Mouse (Mus musculus) midbrain, embryonic 16.5 days (tissue): ENCODE measurements around the gene Ccdc151. TPM values are rescaled to one million over a fixed set of nuclear protein-coding genes. Genes with fewer than 3 reads are reported as not detected.

ENCODE experiments used
- ATAC-seq: fragments of 200-750 bp; cut with Nextera tagmentation; 2 replicates; pipeline ENCODE4 v1.8.0; 2017; ENCODE audit warnings: moderate TSS enrichment
- H3K27ac ChIP-seq: fragments of 300-500 bp; sonication (generic); 2 replicates; pipeline ENCODE4 v1.5.1; 2014; ENCODE audit warnings: mild to moderate bottlenecking, low read length, mixed read lengths
- H3K27me3 ChIP-seq: fragments of 300-500 bp; sonication (generic); 2 replicates; pipeline ENCODE4 v1.6.1; 2014; ENCODE audit warnings: low read depth, low read length, mixed read lengths; ENCODE audit not compliant: control insufficient read depth, insufficient read depth
- H3K36me3 ChIP-seq: fragments of 300-500 bp; sonication (generic); 2 replicates; pipeline ENCODE4 v1.6.1; 2014; ENCODE audit warnings: mild to moderate bottlenecking, low read length, moderate library complexity, mixed read lengths; ENCODE audit not compliant: control insufficient read depth, insufficient read depth
- H3K4me1 ChIP-seq: fragments of 300-500 bp; sonication (generic); 2 replicates; pipeline ENCODE4 v1.6.1; 2014; ENCODE audit warnings: mild to moderate bottlenecking, low read length, mixed read lengths; ENCODE audit not compliant: control insufficient read depth, insufficient read depth
- H3K4me2 ChIP-seq: fragments of 300-500 bp; sonication (generic); 2 replicates; pipeline ENCODE4 v1.6.1; 2014; ENCODE audit warnings: mild to moderate bottlenecking, low read length, mixed read lengths
- H3K4me3 ChIP-seq: fragments of 300-500 bp; sonication (generic); 2 replicates; pipeline ENCODE4 v1.5.1; 2014; ENCODE audit warnings: low read depth, mild to moderate bottlenecking, low read length, moderate library complexity, mixed read lengths
- H3K9ac ChIP-seq: fragments of 300-500 bp; sonication (generic); 2 replicates; pipeline ENCODE4 v1.6.1; 2014; ENCODE audit warnings: low read depth, low read length, mixed read lengths
- H3K9me3 ChIP-seq: fragments of 300-500 bp; sonication (generic); replicated peaks from 2 replicates; pipeline ENCODE4 v1.6.1; 2014; ENCODE audit warnings: mild to moderate bottlenecking, low read length, mixed read lengths; ENCODE audit not compliant: control insufficient read depth, poor library complexity, severe bottlenecking
- WGBS: fragments of 180-500 bp; shearing (Covaris S2); extraction: QIAGEN DNeasy Blood & Tissue Kit; methylation state at CpG from one replicate; pipeline ENCODE4 v1.1.7; 2014; 5-methylcytosine and 5-hydroxymethylcytosine counted together
- polyA plus RNA-seq: library from polyadenylated mRNA; unstranded; fragments of >200 nt; fragmentation: Nextera tagmentation; extraction: Ambion mirVana; gene quantifications from 2 replicates; pipeline ENCODE4 v1.2.1, GENCODE M21; 2015

Ccdc151 gene
- polyA plus RNA-seq, 1 experiment from 2014 or later: 5.6 TPM

DNA sequence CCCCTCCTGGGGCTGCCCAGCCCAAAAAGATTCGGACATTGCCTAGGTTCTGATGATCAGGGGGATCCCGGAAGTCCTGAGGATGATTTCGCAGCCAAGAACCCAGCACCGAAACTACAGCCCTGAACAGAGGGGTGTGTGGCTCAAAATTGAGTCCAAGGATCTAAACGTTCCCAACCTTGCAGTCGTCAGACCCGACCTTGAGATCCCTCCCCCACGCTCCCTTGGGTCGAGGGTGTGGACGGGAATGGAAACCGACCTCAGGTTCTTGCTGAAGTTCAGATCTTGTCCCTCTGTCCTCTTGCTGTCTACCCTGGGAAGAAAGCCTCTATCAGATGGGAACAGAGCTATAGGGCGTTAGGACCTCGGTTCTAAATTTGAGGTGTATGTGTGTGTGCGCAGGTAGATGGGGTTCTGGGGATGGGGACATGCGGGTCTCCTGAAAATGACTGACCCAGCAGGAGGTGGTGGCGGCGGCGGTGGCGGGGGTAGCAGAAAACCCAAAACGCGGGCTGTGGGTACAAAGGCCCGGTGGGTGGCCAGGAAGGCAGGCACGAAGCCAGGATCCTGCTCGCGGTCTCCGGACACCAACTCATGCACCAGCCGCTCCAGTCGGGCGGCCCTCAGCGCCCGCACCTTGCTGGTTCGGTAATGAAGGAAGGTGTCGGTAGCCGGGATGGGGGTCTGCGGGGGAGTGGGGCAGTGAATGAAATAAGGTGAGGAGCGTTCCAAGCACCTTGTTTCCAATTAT lies 14.7 kb downstream of the Ccdc151 start:
- H3K27me3 ChIP-seq: peaks cover 48% of the 10 kb centered on the region
- peak overlapping the region; percentile 75 for H3K4me2 ChIP-seq
- no peaks in the 10 kb centered on the region for H3K36me3 ChIP-seq
- no peaks in the 10 kb centered on the region for H3K9me3 ChIP-seq
- ATAC-seq: no peak
- peak overlapping the region; percentile 35 for H3K4me3 ChIP-seq
- WGBS: 10% methylated on average over 36 of the region's 36 CpGs
- H3K9ac ChIP-seq: 0 out of 2 replicates have a peak overlapping the region, but pooled peaks have one; percentile 38
- H3K27ac ChIP-seq: no peak overlapping the region
- H3K4me1 ChIP-seq: peaks cover 19% of the 10 kb centered on the region

DNA sequence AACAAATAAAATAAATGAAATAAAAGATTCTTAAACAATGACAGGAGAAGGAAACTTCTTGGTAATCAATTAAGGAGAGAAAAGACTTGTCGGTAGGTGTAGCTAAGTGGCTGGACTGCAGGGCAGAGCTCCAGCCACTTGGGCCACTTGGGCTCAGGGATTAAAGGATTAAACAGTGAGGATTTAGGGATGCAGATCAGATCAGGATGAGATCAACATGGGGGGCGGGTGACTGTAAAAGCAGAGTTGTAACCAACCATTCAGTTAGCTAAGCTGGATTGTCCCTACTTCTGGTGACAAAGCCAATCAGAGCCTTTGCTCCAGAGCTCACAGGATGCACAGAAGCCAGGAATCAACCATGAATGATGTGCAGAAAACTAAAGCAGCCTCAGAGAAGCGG lies 18.5 kb downstream of the Ccdc151 start:
- Histone ChIP-seq H3K27ac (no peak overlapping the region), H3K9ac (no peak overlapping the region), H3K27me3 (peaks cover 21% of the 10 kb centered on the region), H3K9me3 (no peaks in the 10 kb centered on the region), H3K36me3 (no peaks in the 10 kb centered on the region), H3K4me3 (no peak overlapping the region), H3K4me1 (peaks cover 12% of the 10 kb centered on the region), H3K4me2 (no peak overlapping the region)
- ATAC-seq: no peak
- WGBS: 10% methylated on average over 3 of the region's 3 CpGs

DNA sequence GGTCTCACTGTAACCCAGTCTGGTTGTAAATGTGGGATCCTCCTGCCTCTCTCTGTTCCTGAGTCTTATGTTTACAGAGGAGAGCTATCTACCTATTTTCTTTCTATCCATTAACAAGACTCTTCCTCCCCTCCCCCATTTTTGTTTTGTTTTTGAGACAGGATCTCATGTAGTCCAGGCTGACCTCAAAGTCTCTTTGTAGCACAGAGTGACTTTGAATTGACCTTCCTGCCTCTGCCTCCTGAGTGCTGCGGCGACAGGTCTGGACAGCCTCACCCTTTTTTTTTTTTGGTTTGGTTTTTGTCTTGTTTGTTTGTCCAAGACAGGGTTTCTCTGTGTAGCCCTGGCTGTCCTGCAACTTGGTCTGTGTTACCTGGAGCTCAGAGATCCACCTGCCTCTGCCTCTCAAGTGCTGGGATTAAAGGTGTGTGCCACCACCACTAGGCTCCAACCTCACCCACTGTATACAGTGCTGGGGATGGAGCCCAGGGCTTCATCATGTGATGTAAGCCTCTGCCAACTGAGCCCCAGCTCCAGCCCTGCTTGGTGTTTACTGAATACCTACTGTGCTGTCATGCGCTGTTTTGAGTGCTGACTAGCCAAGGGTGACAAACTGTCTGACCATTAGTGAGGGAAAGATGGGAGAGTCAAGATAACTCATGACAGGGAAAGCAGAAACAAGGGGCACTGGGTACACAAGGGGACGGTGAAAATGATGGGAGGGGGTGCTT lies 23.9 kb downstream of the Ccdc151 start:
- H3K9me3 ChIP-seq: no peaks in the 10 kb centered on the region
- WGBS: 89% methylated on average over 4 of the region's 4 CpGs
- no peak overlapping the region for H3K9ac ChIP-seq
- H3K4me2 ChIP-seq: no peak overlapping the region
- H3K36me3 ChIP-seq: no peaks in the 10 kb centered on the region
- ATAC-seq: no peak
- no peaks in the 10 kb centered on the region for H3K4me1 ChIP-seq
- H3K4me3 ChIP-seq: no peak overlapping the region
- H3K27ac ChIP-seq: no peak overlapping the region
- no peaks in the 10 kb centered on the region for H3K27me3 ChIP-seq

DNA sequence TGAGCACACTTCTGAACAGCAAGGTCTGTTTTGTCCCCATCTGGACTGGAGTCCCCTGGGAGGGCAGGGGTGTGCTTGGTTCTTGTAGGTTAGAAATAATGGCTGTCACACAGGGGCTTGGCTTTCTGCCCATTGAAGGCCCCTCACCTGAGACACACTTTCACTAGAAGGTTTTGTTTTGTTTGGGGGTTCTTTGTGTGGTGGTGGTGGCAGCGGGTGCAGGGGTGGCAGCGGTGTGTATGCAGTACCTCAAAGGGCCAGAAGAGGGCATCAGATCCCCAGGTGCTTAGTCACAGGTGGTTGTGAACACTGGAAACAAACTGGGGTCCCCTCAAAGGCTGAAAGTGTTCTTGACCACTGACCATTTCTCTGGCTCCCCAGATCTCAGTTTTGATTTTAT lies 24.5 kb downstream of the Ccdc151 start:
- no peak for ATAC-seq
- no peaks in the 10 kb centered on the region for H3K4me1 ChIP-seq
- H3K9me3 ChIP-seq: no peaks in the 10 kb centered on the region
- no peak overlapping the region for H3K4me2 ChIP-seq
- no peak overlapping the region for H3K4me3 ChIP-seq
- no peak overlapping the region for H3K9ac ChIP-seq
- H3K36me3 ChIP-seq: no peaks in the 10 kb centered on the region
- 22% methylated on average over 2 of the region's 2 CpGs for WGBS
- H3K27me3 ChIP-seq: no peaks in the 10 kb centered on the region
- H3K27ac ChIP-seq: no peak overlapping the region

DNA sequence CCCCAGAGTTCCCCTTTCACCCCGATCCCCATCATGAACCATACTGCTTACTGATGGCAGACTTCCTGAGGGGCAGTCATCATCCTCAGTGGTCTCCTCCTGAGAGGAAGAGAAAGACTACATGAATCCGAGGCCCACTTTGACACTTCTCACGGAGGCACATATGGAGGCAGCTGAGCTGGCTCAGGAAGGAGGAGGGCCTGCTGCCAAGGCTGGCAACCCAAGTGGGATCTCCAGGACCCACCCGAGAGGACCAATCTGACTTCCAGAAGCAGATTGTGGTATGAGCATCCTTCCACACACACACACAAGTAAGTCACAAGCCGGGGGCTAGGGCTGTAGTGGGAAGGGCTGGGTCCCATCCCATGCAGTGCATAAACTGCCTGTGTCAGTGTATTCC lies 25.1 kb downstream of the Ccdc151 start:
- Histone ChIP-seq H3K4me3 (no peak overlapping the region), H3K9me3 (no peaks in the 10 kb centered on the region), H3K4me1 (no peaks in the 10 kb centered on the region), H3K9ac (no peak overlapping the region), H3K27me3 (no peaks in the 10 kb centered on the region), H3K27ac (no peak overlapping the region), H3K36me3 (no peaks in the 10 kb centered on the region), H3K4me2 (no peak overlapping the region)
- WGBS: 80% methylated on average over 5 of the region's 5 CpGs
- no peak for ATAC-seq

DNA sequence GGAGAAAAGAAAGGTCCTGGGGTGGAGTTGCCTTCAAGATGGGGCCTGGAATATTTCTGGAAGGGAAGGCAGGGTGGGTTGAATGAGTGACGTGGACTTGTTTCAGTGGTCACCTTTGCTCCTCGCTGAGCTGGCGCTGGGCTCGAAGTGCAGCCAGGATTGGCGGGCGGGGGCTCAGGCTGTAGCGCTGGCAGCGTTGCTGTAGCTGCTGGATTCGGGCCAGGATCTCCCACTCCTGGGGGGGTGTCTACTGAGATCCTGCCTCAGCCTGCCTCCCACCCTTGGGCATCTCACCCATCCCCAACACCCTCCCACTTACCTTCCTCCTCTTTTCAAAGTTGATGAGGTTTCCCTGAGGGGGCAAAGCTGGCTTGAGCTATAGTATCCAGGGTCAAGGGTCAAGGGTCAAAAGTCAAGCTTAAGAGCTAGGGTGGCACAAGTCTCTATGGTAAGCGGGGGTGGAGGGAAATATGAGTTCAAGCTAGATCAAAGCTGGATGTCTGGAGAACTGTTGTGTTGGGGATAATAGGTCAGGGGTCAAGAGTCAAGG lies 25.7 kb downstream of the Ccdc151 start:
- Histone ChIP-seq H3K36me3 (no peaks in the 10 kb centered on the region), H3K4me3 (no peak overlapping the region), H3K9ac (no peak overlapping the region), H3K4me1 (no peaks in the 10 kb centered on the region), H3K4me2 (no peak overlapping the region), H3K27me3 (no peaks in the 10 kb centered on the region), H3K9me3 (no peaks in the 10 kb centered on the region), H3K27ac (no peak overlapping the region)
- 87% methylated on average over 10 of the region's 10 CpGs for WGBS
- ATAC-seq: no peak

DNA sequence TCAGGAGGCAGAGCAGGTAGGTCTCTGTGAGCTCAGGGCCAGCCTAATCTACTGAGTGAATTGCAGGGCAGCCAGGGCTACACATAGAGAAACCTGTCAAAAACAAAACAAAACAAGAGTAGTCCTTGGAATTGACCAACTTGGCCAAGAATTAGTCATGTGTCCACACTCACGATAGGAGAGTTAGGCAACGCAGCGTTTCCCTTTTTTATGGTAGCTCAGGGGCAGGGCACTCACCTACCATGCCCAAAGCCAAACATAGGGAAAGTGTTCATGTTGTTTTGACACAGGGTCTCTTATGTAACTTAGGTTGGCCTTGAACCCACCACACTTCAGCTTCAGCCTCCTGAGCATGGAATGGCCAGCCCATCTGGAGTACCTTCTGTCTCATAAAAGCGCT lies 33.1 kb downstream of the Ccdc151 start:
- Histone ChIP-seq H3K9me3 (no peaks in the 10 kb centered on the region), H3K27ac (no peak overlapping the region), H3K9ac (no peak overlapping the region), H3K4me1 (no peaks in the 10 kb centered on the region), H3K36me3 (no peaks in the 10 kb centered on the region), H3K4me2 (no peak overlapping the region), H3K4me3 (no peak overlapping the region), H3K27me3 (no peaks in the 10 kb centered on the region)
- ATAC-seq: no peak
- WGBS: 93% methylated on average over 4 of the region's 4 CpGs

DNA sequence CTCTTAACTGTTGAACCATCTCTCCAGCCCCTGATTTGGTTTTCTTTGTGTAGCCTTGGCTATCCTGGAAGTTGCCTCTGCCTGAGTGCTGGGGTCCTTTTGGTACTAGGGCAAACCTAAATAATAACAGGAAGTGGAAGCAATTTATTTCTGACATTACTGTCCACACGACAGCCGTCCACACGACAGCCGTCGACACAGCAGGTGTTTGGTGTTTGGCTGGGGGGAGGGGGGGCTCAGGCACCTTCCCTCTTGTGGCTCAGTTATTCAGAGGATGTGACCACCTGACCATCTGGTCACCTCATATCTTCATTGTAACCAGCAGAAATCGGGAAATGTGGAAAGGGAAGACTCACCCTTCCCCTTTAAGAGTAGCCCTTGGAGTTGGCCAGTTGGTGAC lies 33.6 kb downstream of the Ccdc151 start:
- Histone ChIP-seq H3K4me3 (no peak overlapping the region), H3K9ac (no peak overlapping the region), H3K9me3 (no peaks in the 10 kb centered on the region), H3K27ac (no peak overlapping the region), H3K27me3 (peaks cover 3% of the 10 kb centered on the region; the same call in 1 of the 2 replicates), H3K4me2 (no peak overlapping the region), H3K4me1 (no peaks in the 10 kb centered on the region), H3K36me3 (no peaks in the 10 kb centered on the region)
- no peak for ATAC-seq
- 77% methylated on average over 6 of the region's 6 CpGs for WGBS

DNA sequence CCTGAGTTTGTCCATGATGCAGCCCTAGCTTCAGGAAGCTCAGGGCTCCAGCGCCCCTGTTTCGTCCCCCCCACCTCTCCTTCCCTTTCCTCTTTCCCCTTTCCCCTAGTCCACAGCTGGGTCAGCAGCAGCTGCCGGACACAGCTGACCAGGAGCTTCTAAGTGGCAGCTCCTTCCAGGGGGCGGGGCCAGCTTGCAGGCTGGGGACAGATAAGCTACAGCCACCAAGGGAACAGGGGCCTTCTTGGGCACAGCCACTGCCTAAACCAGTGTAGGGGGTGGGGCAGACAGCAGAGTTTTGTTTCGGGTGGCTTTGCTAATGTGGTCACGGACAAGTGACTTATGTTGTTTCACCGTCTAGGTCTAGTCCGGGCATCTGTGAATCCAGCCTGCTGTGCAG lies 39.0 kb downstream of the Ccdc151 start, which contains the start of gene Epor:
TSS of gene Epor (minus strand) at position 90 of the 400 bp plus-strand sequence.
- Histone ChIP-seq H3K4me3 (peak within 1 kb of the TSS; percentile 39), H3K36me3 (no peaks in the 10 kb centered on the region), H3K4me2 (peak within 1 kb of the TSS; percentile 77), H3K9me3 (no peaks in the 10 kb centered on the region), H3K27ac (no peak within 1 kb of the TSS), H3K27me3 (peaks cover 49% of the 10 kb centered on the region), H3K9ac (peak within 1 kb of the TSS; percentile 50; the same call in 1 of the 2 replicates), H3K4me1 (peaks cover 17% of the 10 kb centered on the region)
- WGBS: 11% methylated on average over 7 of the region's 8 CpGs
- no peak for ATAC-seq
